Mouse (Mus musculus): ENCODE results near the gene Axl.
"Not testable (repeated sequence)": the region's sequence is repeated elsewhere in the genome, so short reads cannot be mapped to it uniquely, and the experiment has no call there.

DNA sequence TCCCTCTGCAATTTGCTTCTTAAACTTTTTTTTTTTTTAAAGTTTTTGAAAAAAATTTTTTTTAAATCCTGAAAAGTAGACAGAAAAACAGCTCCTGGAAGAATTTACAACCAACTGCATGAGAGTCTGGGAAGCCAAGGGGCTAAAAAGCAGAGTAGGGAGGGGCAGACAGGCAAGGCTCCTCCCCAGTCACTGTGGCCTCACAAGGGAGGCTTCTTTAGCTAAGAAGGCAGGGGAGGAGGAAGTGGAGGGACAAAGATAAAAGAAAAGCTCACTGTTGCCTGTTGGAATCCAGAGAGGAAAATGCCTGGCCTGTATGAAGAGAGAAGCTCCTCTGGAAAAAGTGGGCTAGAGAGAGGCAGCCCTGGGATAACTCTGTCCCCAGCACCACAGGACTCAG, 66.7 kb downstream of the Axl start:
- not testable (repeated sequence) for TF ChIP-seq POLR2A (IDR thresholded peaks at IDR 0.05; ENCODE audit: low read depth, low read length); CTCF (IDR thresholded peaks at IDR 0.05; ENCODE audit: borderline replicate concordance, insufficient read depth, low read length)

Measured in embryonic fibroblast, embryonic 13.5 days (primary cell).